Mouse (Mus musculus): ENCODE measurements around the gene Abcc5. TPM values are rescaled to one million over a fixed set of nuclear protein-coding genes. Genes with fewer than 3 reads are reported as not detected.

Abcc5 gene
- polyA plus RNA-seq, 1 experiment, result 6.1 TPM

DNA sequence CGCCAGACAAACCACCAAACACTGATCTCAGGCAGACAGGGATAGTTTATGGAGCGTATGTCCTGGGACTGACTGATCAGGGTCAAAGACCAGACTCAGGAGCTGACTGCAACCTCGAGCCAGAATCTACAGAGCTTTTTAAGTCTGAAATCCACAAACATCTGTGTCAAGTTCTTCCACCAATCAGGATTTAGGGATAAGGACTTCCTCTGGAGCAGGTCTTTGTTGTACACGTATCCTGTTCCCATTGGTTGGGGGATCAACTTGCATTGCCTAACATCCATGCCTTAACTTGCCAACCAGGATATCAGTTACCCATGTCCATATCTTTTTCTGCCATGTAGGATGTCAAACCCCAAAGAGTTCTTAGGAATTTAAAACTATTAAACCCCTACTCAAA lies 1.4 kb upstream of the Abcc5 start:
- TF ChIP-seq GATA1 (IDR thresholded peaks at IDR 0.05; ENCODE audit: low read length), result no peak

GRCm38 (mm10) chr16:20424719-20425650 lies 1.2 kb downstream of the Abcc5 start:
- TF ChIP-seq GATA1 (IDR thresholded peaks at IDR 0.05; ENCODE audit: low read length), result no peak

DNA sequence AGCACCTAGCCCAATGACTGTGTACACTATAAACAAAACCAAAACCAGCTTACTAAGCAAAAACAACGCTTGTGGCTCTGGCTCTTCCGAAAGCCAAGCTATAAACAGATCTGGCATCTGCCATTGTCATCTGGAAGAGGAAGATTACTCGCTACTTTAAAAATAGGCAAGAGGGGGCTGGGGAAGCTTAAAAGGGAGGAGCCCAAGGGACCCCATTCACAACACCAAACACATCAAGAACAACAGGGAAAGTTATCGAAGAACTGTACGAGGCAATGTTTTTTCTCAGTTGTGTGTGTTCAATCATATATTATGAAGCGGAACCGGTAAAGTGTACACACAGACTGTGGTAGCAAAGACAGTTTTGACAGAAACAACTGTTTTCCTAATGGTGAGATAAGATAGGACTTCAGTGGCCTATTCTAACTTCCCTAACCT lies 1.9 kb downstream of the Abcc5 start:
- TF ChIP-seq GATA1 (IDR thresholded peaks at IDR 0.05; ENCODE audit: low read length), result peak; percentile 9

DNA sequence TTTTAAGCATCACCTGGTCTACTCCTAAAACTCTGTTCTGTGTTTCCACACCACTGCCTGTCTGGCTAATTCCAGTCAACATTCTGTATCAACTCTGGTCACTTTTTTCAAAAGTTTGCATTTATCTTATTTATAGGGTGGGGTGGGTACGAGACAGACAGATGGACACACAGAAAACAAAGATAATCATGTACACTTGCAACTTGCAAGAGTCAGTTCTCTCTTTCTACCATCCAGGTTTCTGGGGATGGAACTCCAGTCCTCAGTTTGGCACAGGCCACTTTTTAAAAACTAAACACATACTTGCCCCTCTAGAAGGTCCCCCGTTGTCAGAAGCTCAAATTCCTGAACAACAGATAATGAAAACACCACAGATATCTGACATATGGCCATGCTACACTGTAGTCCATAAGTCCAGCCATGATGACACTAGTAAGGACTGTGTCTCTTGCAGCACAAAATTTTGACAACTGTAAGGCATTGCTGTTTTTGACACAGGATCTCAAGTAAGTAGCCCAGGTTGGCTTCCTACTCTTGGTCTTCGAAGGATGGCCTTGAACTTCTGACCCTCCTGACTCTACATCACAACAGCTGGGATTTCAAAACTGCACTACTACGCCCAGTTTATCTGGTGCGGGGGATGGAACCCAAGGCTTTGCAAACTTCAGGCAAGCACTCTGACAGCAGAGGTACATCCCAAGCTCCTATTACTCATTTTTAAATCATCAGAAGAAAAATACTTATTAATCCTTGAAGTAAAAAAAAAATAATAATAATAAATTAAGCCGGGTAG lies 3.1 kb downstream of the Abcc5 start:
- no peak for TF ChIP-seq GATA1 (IDR thresholded peaks at IDR 0.05; ENCODE audit: low read length)

DNA sequence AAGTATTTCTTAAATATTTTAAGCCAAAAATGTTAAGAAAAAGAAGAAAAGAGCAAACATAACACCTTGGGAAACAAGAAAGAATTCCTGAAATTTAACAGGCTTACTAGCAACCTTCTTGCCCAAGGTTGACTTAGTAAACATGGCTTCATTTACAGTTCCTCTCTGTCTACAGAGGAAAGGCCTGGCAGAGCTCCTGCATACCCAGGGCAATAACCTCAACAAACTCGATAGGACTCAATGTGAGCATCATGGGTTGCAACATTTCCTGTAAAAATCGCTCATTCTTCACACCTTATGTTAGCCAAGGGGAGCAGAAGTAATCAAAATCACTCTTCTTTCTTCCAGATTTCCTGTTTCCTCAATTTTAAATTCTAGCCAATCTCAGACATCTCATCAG lies 8.1 kb downstream of the Abcc5 start:
- no peak for TF ChIP-seq GATA1 (IDR thresholded peaks at IDR 0.05; ENCODE audit: low read length)

- TF ChIP-seq GATA1 (IDR thresholded peaks at IDR 0.05; ENCODE audit: low read length), result no peak
Measured at GRCm38 (mm10) chr16:20416262-20416661, 9.9 kb downstream of the Abcc5 start.

GRCm38 (mm10) chr16:20415804-20416203 lies 10.4 kb downstream of the Abcc5 start:
- TF ChIP-seq GATA1 (IDR thresholded peaks at IDR 0.05; ENCODE audit: low read length), result no peak

GRCm38 (mm10) chr16:20415211-20415610 lies 11.0 kb downstream of the Abcc5 start:
- TF ChIP-seq GATA1 (IDR thresholded peaks at IDR 0.05; ENCODE audit: low read length), result no peak

DNA sequence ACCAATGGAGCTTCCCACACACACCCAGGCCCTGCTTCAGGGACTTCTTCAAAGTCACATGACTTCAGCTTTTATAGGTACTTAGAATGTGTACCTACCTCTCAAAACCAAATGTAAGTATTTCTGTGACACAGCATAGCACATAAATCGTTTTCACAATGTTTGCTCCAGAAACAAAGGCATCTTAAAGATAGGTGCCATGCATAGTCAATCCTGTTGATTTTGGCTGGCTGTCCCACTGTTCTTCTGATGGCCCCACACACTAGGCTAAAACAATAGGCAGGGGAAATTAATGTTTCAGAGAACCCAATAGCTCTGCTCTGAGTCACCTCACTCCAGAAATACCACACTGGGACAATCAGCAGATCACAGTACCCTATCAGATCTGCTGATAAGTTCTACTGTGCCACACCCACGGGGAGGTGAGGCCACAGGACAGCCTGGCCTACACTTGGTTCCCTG lies 12.3 kb downstream of the Abcc5 start:
- no peak for TF ChIP-seq GATA1 (IDR thresholded peaks at IDR 0.05; ENCODE audit: low read length)

GRCm38 (mm10) chr16:20411958-20412570 lies 14.1 kb downstream of the Abcc5 start:
- TF ChIP-seq GATA1 (IDR thresholded peaks at IDR 0.05; ENCODE audit: low read length), result no peak

- TF ChIP-seq GATA1 (IDR thresholded peaks at IDR 0.05; ENCODE audit: low read length), result no peak
Measured at GRCm38 (mm10) chr16:20405335-20405734, 20.9 kb downstream of the Abcc5 start.

- TF ChIP-seq GATA1 (IDR thresholded peaks at IDR 0.05; ENCODE audit: low read length), result no peak
Measured at GRCm38 (mm10) chr16:20403327-20403726, 22.9 kb downstream of the Abcc5 start.

DNA sequence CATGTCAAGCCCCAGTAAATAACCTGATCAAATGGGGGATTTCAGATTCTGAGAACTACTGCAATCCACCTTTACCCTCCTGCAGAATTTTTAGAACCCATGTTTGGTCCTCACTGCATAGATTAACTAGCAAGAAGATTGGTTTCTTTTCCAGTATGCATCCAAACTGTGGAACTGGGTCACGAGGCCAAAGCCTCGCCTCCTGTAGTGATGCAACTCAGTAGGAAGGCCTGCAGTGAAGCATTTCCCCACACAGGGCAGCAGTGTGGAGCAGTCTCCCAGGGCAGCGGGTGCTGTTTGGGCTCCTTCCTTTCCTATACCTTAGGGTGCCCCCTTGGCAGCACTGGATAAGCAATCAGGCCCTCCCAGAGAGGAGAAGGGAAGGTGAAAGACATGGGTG lies 24.6 kb downstream of the Abcc5 start:
- no peak for TF ChIP-seq GATA1 (IDR thresholded peaks at IDR 0.05; ENCODE audit: low read length)

- TF ChIP-seq GATA1 (IDR thresholded peaks at IDR 0.05; ENCODE audit: low read length), result no peak
Measured at GRCm38 (mm10) chr16:20400707-20401591, 25.2 kb downstream of the Abcc5 start.

DNA sequence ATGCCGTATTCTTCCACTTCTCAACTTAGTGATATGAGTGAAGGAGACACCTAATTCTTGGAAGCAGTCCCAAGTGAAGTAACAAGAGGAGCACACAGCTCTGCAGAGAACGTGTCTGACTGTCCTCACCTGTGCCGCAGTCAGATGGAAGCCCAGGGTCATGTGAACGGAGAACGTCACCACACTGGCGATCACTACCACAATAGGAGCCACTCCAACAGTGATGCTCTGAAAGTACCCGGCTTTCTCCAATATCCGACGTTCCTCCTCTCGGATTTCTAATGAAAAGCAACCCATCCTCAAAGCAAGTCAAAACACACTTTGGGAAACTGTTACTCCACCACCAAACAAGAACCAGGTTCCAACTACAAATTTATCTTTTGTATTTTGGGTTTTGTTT lies 29.3 kb downstream of the Abcc5 start:
- TF ChIP-seq GATA1 (IDR thresholded peaks at IDR 0.05; ENCODE audit: low read length), result no peak
